Mouse (Mus musculus) layer of hippocampus, postnatal 14 days (tissue): Measurements from ENCODE around the gene Plekha6. TPM values are rescaled to one million over a fixed set of nuclear protein-coding genes. Genes with fewer than 3 reads are reported as not detected.

Source experiments
- DNase-seq, 2 experiments: peaks; one replicate each; pipeline ENCODE4 v3.0.0; 2021 to 2022; ENCODE audit warnings: low spot score in 2 of 2, mixed read lengths in 1 of 2
- total RNA-seq, 2 experiments: library from RNA; stranded (reverse); gene quantifications; 2 replicates each; pipeline ENCODE4 v1.2.3; 2021

Plekha6 gene
- total RNA-seq, 2 experiments from 2014 or later, result 48.6 to 51.9 TPM

DNA sequence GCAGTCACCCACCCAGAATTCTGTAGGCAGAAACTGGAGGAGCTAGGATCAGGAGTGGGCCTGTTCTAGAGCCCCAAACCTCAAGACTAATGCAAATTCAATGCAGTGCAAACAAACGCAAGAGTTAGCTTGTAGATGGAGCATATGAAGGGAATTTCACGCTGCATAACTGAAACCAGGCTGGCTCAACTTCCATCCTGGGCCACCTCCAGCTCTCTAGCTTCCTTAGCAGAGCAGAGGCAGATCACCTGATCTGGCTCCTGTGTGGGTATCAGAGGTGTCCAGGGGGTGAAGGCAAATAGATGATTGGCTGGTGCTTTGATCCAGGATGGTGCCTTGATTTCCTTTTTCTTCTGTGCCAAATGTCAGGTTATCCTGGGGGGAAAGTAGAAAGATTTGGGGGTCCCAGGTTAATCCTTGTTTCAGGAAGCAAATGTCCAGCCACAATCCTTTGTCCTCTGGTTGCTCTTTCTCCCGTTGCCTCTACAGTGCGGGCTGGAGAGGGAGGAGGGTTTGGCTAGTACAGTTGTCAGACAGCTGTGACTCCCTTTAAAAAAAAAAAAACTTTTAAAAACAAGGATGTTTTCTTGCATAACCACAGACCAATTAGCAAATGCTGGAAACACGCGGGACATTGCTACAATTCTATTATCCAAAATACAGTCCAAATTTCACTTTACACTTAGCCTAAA is 75.3 kb downstream of the Plekha6 start:
- no peak for DNase-seq

DNA sequence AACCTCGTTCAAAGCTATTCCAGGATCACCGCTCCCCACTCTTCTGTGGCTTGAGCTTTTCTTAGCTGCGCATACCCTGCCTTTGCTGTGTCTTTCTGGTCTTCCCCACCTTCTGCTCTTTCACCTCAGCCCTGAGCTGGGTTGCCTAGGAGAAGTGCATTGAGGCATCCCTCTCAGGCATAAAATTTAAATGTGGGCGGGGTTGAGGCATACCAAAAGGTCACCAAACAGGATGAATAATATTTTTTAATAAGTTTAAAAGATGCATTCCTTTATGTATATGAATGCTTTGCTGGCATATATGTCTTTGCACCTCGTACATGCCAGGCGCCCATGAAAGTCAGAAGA is 75.8 kb downstream of the Plekha6 start:
- DNase-seq, result no peak

DNA sequence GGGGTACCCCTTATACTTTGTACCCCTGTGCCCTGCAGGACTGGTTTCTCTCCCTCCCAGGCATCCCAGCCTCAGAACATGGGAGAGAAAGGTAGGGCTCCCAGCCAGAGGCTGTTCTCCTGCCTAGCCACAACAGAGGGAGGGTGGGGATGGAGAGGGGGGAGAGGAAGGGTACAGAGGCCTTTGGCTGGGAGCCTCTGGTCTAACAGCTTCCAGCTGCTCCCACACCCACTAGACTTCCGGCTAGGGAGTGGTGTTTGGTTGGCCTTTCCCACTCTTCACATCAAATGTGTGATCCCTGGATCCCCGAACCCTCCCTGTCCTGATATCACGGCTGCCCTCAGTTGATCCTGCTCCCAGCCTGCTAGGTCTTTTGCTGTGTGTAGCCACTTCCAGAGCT is 76.9 kb downstream of the Plekha6 start:
- DNase-seq, result no peak

DNA sequence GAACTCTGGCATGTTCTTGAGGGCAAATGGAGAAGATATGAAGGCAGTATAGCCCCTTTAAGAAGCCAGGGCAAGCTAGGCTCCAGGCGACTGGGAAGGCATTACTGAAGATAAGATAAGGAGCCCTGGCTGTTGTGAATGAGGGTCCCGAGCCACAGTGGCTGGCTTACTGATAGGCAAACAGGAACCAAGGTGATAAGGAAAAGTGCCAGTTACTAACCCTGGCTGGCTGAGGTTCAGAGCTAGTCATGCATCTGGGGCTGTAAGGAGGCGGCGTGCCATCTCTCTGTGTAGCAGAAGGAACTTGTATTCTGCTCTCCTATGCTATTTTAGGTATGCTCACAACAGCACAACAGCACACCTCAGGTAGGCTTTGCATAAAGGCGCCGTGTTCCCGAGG is 80.7 kb downstream of the Plekha6 start:
- no peak for DNase-seq

DNA sequence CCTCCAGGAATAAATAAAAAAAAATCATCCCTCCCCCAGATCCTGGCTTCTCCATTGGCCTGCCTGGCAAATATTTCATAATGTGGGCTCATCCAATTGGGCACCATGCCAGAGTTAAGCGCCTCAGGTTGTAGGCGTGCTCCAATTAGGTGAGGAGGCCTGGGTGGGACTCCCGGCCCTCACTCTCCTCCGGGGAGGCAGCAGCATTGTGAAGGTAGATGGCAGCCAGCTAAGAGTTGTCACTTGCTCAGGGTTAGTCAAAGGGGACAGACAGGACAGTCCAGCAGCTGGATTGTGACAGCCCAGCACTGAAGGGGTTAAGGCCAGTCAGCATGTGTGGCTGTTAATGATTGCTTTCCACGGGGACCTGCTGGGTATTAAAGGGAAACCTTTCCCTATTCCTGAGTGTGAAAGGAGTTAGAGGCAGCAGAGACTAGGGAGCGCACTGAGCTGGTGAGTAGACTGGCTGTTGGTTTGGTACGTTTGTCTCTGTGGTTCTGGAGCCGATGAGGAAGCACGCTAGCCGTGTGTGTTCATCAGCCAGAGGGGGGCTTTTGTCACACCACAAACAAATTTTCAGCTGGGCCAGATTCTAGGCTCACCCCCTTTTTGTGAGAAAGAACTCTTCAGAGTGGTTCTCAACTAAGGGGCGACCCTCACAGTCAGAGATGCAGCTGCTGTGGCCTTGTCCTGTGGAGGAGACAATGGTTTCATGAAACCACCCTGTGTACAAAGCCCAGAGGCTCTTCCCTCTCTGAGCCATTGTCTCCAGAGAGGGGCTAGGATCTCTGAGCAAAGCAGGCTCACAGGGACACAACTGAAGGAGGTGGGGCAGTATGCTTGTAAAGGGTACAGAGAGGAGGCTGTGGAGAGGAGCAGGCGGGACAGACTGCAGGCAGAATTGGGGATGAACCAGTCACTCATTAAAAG is 81.9 kb downstream of the Plekha6 start:
- DNase-seq, result peak in 1 of 2 experiments; percentile 8

DNA sequence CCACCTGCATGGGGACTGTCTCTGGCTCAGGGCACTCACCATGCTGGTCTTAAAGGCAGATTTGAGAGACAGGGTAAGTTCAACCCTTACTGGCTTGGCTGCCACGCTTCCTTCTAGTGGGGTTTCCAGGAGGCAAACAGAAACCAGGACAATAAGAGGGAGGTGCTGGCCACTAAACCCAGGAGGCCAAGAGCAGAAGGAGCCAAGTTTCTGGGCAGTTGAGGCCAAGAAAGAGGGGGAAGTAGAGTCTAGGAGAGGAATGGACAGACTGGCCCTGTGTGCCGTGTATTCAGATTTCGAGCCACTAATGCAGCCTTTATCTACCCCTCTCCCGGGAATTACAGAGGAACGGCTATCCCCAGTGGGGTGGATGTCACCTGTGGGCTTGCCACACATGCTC is 83.2 kb downstream of the Plekha6 start:
- DNase-seq, result no peak

DNA sequence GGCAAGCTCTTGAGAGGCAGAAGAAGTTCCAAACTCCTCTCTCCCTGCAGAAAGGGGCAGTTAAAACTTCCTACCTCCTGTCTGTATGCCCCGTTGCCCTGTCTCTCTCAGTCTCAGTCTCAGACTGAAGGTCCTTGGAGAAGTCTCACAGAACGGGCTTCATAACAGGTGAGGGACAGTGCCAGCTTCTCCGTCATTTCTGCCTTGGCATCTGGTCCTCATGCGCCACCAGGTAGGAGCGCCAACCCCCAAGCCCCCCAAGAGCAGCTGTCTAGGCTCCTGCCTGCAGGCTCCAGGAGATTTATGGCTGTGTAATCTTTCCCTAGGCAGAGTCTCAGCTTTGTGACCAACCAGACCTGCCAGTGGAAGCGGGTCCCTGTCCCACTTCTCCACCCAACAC is 86.8 kb downstream of the Plekha6 start:
- DNase-seq, result no peak

DNA sequence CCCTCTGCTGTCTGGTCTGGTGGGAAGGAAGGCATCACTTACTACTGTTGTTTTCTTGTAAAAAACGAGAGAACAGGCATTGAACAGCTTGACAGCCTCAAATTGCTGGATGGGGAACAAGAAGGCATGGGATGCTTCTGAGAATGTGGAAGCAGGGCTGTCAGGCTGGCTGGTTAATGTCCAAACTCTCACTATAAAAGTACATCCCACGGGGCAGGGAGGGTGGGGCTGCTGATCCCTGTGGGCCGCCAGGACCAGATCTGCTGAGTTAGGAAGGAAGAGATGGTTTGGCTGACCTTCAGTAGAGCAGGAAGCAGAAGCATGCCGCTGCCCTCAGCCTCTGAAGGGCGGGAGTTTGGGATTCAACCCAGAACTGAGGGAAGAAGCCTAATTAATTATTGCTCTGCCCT is 87.6 kb downstream of the Plekha6 start:
- DNase-seq, result peak in 1 of 2 experiments; percentile 33

DNA sequence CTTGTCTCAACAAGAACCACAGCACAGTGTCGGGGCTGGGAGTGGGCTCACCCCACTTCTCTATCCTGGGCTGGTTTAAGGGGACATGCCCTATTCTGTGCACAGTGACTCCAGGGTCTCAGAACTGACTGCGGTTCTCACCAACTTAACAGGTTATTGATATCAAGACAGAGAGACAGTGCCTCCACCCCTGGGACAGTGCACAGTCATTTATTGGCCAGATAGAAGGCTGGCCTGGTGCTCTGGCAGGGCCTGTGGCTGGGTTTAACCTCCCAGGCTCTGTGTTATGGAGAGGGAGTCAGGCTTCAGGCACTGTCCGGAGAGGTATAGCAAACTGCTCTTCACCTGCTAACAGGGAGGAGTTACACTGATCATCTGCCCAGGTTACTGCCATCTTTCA is 88.2 kb downstream of the Plekha6 start:
- no peak for DNase-seq

DNA sequence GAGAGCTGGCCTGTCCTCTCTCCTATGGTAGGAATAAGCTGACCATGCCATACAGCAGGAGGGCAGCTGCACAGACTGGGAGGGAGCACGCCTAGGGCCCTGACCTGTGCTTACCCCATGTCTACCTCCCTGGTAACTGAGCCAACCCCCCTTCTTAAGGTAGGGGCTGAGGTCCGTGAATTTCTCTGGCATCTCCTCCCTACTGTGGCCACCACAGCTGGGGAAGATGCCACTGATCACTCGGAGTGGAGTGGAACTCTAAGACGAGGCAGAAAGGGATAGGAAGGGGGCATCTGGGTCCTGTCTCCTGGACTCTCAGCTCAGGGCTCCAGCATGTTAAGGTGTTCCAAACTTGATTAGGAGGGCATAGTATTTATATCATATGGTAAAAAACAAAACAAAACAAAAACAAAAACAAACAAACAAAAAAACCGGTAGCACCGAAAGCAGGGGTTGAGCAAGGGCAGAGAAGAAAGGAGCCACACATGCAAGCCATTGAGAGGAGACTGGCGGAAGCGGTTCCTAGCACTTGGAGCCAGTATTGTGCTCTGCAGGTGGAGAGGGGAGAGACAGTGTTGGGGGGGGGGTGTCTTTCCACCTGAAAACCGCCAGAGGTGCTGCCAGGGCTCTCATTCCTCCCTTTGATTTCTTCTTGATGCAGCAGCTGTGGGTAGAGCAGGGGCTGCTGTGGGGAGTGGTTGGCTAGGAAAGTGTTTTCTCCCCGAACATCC is 89.0 kb downstream of the Plekha6 start:
- no peak for DNase-seq

DNA sequence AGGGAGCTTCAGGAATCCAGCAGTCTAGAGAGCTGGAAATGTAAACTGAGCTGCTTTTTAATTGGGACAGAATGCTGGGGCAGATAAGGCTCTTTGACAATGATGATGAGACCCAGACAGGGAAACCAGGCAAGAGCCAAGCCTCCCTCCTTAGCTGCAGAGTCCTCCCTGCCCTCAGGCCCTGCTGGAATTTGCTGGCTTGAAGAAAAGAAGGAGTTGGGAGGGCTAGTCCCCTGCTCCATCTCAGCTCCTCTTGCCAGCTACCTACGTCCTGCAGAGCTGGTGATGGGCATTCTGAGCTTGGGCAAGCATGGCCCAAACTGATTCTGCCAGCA is 89.5 kb downstream of the Plekha6 start:
- no peak for DNase-seq

DNA sequence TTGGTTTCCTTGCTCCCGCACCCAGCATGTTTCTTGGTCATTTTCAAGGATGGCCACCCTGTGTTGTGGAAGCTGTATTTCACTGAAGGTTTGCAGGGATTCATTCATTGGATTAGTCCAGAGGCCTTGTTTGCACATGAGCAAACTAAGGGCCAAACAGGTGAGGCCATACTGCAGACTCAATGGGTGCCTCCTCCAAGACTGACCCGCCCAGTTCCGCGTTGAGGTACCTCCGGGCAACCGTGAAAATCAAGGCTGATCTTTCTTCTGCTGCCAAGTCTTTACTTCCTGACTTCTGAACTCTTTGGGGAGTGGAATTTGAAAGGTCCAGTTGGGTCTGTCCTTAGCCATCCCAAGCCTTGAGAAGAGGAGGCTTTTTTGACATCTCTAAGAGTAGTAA is 90.2 kb downstream of the Plekha6 start:
- no peak for DNase-seq

DNA sequence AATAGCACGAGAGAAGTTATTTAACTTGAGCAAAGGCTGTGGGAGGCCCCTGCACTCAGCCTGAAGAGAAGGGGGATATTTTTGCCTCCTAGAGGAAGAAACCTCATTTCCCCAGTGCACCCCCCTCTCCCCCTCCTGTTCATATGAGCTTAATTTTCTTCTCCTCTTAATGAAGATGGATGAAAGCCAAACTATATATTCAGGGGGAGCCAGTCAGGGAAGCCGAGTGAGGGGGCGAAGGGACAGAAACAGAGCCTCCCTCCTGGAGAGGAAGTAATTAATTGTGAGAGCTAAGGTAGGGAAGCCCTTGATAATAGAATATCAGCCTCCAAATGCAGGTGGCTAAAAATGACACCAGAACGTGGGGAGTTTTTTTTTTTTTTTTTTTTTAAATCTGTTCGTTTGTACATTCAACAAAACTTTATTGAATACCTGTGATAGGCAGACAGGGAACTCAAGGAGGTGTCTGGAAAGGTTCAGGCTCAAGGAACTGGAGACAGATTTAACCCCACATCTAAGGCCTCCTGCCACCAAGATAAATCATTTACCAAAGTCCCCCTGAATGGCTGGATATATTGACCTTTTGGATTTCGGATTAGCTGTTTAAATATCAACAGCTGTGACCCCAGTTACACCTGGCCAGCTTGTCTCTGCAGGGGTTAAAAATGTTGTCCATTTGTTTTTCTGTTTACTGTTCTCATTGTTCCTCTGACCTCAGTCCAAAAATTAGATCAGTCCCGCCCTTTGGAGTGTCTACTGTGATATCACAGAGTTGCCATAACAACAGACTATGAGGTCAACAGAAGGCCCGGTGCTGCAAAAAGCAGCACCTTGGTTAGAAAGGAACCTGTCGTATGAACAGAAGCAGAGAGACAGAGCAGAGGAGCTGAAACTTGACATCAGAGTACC is 91.1 kb downstream of the Plekha6 start:
- no peak for DNase-seq

DNA sequence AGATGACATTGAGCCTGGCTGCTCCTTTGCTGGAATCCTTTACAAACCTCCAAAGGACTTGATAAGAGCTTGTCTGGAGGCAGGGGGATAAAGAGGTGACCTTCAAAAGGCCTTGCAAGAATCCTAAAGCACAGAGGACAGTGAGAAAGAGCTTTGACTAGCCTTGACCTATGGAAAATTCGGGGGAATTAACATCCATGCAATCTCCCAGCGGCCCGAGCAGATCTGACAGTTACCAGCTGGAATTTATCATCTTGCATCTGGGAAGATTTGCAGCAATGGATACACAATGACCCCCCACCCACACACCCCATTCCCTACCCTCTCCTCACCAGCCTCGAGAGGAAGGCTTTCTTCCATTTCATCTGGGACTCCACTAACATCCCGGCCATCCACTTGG is 91.8 kb downstream of the Plekha6 start:
- no peak for DNase-seq

DNA sequence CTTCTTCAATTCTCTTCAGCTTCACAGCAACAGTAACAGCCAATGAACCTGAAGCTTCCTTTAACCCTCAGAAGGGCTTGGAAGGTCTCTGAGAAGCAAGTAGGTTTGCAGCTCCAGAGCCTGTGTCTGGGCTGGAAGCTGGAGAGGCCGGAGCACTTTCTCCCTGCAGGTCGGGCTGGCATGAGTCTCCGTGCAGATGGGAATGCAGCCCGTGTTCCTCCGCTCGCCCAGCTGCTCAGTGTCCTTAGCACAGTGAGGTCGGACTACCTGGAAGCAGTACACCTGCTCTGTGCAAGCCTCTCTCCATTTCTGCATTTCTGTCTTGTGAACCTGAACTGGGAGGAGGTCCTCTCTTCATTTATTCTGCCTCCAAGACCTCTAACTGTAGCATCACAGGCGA is 92.3 kb downstream of the Plekha6 start:
- DNase-seq, result no peak

DNA sequence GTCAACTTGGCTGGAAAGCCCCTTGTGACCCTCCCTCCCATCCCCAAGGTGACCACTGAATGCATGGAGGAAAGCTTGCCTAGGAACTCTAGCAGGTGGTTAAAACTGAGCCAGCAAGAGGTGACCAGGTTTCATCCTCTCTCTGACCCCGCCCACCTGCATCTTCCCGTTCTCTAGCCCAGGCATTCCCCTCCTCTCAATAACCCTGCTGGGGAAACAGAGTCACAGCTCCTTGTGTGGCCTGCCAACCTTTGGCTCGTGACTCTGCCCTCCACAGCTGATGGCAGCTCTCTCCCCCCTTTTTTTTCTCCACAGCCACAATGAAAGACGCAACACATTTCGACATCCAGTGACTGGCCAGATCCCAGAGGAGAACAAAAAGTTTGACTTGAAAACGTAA is 94.7 kb downstream of the Plekha6 start:
- no peak for DNase-seq

DNA sequence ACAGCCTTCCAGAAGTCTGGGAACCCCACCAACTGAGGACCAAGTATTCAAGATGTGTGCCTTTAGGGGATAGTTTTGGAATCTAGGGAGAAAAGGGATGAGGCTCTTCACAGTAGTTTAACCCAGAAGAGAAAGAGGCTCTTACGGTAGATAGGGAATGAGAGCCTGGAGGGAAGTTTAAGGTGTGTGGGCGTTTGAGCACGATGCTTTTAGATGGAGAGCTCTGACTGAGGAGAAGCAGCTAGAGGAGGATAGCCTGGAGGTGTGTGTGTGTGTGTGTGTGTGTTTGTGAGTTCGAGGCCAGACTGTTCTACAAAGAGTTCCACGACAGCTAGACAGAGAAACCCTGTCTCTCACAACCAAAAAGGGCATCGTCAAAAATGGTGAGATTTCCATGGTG is 98.6 kb downstream of the Plekha6 start:
- no peak for DNase-seq

DNA sequence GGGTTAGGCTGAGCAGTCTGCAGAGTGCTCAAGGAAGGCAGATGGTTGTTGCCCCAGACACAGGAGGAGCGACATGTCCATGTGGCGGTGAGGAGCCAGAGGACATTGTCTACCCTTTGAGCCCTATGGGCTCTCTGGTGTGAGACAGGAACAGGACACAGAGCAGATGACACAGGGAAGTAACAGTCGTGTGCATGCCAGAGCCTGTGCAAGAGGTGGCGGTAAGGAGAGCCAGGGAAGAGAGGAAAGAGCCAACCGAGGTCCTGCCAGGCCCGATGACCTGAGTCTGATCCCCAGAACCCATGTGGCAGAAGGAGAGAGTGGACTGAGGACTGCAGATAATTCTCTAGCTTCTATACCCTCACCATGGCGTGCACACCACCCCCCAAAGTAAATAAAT is 99.1 kb downstream of the Plekha6 start:
- no peak for DNase-seq

DNA sequence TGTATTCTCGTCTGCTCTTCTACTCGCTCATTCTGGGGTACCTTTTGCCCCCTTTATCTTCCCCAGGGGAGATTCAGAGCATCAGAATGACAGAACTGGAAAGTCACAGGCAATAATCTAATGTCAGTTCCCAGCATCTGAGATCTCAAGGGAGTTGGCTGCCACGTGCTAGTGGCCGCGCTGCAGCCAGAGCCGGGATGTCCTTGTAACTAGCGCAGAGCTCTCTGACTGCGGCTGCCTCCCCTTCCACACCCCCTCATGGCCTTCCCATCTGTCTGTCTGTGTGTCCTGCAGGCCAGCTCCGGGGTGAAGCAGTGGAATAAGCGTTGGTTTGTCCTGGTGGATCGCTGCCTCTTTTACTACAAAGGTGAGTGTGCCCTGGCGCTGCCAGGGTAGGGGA is 100.4 kb downstream of the Plekha6 start:
- DNase-seq, result no peak

DNA sequence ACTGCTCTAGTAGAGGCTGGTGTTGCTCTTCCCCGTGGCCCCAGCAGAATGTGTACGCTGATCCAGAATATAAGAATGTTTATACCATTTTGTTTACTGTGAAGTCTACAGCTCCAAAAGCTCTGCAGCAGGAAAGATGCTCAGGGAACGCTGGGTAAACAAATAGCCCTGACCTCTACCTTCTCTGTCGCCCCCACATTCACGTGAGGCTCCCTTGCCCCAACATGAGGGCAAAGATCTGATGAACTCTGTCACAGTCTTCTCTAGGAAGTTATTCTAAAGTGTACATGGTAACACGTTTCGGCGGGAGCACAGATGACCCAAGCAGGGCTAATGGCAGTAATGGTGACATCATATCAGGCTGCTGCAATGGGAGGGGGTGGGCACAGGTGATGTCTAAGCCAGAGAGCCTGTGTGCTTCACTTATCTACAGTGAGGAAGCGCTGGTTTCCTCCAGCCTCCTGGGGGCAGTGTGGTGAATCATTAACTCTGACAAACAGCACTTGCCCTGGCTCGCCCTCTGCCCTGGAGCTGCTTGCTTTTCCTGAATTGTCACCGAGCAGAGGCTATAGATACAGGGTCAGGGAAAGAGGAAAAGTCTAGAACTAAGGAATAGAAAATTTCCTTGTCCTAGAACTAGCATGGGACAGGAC is 101.2 kb downstream of the Plekha6 start:
- DNase-seq, result no peak

DNA sequence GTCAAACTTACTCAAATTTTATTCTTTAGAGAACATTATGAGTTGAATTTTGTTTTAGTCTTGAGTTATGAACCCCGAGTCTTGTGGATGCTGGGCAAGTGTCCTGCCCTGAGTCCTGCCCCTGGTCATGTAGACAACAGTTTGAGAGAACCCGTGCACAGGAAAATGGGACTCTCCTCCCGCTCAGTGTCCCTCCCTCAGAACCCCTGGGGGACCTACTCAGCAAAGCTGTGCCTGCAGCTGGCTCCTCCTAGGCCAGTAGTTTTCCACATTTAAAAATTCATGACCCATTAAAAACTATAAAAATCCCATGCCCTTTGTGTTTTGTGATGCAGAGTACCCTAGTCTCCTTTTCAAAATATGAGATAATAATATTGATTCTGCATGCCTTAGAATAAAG is 103.1 kb downstream of the Plekha6 start:
- DNase-seq, result no peak
